Mouse (Mus musculus) right cerebral cortex, adult 2 months (tissue): Measurements from ENCODE around the gene Cnksr1.
"Not testable (repeated sequence)": the region's sequence is repeated elsewhere in the genome, so short reads cannot be mapped to it uniquely, and the experiment has no call there.

Source experiments
- DNase-seq, 2 experiments: peaks; one replicate each; pipeline ENCODE4 v3.0.0; 2021 to 2022; ENCODE audit warnings: low spot score in 2 of 2

Gene Cnksr1

DNA sequence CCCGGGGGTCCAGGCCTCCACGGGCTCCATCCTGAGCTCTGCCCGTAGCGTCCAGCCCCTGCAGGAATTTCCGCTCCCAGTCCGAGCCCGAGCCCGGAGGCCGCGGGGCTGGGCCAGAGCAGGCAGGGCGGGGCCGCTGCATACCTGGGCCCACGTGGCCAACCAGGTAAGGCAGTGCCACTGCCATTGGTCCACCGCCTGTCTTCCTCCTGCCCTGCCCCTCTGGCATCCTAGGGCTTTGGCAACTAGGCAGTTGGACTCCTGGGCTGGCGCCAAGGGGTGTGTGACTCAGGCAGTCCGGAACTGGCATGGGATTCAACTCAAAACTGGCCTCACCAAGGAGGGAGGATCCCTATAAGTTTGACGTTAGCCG is at the start of gene Cnksr1:
Gene Cnksr1 (minus strand): TSS at position 121 of the 373 bp plus-strand sequence.
- DNase-seq = no peak

DNA sequence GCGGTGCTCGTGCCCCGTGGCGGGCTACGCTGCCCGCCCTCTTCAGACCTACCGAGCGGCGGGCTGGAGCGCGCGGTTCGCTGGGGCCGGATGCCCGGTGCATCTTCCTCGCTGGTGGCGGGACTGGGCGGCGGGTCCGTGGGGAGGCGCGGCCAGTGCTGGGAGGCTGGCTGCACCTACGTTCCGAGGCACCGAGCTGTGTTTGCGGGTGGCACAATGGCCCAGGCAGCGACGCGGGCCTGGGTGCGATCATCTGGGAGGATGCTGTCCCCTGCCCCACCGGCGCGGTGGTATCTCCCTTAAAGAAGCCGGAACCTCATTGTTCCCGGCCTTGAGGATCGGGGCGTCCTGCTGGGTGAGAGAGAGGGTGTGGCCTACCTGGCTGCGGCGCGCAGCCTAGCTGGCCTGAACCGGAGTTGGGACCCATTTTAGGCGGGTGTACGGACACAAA is 49.4 kb upstream of the Cnksr1 start, which contains the start of gene Pdik1l:
Gene Pdik1l (minus strand): TSS at position 321 of the 451 bp plus-strand sequence.
- DNase-seq = peak; percentile 66 to 72

DNA sequence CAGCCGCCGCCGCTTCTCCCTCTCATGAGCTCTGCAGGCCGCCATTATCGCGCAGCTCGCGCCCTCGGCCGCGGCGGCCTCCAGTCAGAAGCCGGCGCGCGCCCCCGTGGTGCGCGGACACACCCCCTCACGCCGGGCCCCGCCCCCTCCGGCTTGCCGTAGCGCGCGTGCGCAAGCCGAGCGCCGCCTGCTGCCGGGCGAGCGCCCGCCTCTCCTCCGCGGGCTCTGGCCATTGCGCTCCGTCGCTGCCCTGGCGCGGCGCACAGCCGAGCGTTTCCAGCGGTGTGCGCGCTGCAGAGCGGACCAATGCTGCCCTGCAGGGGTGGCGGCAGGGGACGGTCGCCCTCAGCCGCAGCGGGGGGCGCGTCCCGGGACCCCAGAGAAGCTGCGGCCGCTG is 49.0 kb upstream of the Cnksr1 start:
- peak; percentile 92 to 94 for DNase-seq

DNA sequence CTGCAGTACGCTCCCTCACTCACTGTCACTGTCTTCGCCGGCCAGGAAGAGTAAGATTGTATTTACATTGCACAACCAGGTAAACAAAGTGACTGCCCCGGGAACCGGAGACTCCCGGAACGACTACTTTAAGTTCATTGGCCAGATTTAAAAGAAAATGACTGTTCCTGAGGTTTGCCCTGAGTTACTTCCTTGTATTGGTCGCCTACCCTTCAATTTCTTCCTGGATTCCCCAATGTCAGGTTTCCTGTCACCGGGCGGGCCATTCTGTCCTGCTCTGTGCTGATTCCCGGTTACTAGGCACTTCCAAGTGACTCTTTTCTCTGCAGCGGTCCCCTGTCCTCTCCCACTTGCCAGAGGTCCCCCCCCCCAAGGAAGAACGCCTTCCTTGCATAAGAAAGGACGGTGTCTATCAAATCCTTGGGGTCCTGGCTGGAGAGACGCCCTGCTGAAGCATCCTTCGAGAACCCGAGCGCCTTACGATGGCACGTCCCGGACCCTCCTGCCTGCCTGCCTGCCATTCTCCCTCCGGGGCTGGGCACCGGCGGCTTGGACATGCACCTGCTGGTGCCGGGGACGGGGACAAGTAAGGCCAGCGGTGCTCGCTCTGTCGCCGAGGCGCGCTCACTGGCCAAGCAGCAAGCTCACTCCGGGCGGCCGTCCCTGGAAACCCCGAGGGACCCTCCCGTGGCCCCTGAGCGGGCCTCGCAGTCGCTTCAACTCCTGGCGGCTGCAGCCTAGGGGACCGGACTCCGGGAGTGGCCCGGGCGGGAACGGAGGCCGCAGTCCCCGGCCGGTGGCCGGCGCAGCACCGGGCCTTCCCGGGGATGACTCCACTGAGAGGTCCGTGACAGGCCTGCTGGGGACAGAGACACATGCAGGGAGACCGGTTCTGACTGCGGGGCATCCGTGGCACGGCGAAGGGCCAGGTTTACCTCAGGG is 48.3 kb upstream of the Cnksr1 start:
- DNase-seq = no peak

DNA sequence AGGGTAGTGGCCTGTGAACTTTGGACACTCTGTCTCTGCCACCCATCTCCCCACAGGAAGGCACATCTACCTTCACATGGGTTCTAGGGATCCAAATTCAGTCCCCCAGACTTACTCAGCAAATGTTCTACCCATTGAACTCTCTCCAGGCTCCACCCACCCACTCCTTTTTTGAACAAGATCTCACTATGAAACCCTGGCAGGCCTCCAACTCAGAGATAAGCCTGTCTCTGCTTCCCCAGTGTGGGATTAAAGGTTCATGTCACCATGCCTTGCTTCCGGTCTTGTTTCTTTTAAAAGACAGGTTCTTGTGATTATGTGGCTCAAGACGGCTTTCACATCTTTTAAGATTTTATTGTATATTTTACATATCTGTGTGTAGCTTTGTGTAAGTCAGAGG is 46.7 kb upstream of the Cnksr1 start:
- DNase-seq = no peak

DNA sequence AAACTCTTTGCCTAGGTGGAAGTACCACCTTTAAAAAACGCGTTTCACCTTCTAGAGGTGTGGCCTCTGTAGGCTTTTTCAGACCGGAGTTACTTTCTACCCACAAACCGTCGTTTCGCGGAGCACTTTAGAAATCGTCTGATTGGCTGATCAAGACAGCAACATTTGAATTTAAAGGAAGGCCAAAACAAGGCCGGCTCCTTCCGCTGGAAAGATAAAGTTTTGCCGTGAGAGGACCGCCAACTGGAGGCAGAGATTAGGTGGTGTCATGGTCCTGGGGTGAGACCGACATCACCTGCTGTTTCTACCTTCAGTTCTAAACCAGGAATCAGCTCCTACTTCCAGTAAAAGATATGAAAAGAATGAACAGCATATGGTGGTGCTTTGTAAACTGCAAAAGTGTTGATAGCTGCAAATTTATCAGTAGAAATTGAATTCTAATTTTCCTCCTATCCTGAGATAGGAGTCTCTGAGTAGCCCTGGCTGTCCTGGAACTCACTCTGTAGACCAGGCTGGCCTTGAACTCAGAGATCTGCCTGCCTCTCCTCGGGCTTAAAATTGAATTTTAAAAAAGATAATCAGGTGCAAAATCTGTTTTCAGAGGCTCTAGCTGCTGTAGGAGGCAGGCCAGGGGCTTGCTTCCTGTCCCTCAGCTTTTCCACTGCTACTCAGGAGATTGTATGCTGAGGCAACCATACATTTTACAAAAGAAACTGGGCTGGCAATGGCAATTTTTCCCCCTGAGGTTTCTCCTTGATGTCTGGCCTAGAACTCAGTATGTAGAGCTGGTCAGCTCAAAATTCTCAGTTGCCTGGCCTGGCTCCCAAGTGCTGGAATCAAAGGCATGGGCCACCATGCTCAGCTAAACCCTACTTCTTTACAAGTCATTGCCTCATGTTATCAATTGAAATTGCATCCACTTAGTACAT is 35.5 kb upstream of the Cnksr1 start:
- DNase-seq = no peak

DNA sequence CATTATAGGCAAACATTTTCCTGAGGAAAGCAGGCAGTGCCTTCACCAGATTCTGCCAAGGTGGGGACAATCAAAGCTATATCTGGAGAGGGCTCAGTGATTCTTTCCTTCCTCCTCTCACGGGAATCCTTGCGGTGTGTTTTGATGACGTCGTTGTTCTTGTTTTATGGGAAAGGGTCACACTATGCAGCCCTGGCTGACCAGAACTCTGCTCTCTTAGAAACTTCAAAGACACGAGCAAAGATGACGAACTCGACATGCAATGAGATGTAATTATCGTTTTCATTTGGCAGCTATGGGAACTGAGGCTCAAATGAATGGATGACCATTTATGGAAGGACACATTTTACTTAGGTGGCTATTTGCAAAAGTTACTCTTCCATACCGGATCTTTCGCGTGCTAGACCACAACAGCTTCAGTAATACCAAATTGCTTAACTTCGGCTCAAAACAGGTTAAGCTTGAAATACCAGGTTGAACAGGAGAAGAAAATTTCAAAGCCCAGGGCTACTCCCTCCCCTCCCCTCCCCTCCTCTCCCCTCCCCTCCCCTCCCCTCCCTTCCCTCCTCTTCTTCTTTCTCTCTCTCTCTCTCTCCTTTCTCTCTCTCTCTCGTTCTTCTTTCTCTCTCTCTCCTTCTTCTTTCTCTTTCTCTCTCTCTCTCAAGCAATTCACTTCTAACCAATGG is 34.7 kb upstream of the Cnksr1 start:
- DNase-seq = no peak

DNA sequence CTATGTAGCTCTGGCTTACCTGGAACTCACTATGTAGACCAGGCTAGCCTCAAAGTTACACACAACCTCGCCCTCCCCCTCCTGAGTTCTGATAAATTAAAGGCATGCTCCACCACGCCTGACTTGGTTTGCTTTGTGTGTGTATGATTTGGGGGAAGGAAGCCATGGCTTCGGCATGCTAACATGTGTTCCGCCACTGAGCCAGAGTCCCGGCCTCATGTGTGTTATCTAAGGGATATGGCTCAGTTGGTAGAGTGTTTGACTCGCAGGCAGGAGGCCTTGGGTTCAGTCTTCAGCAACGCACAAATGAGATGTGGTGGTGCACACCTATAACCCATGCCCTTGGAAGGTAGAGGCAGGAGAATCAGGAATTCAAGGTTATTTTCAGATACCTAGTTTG is 33.8 kb upstream of the Cnksr1 start:
- no peak for DNase-seq

DNA sequence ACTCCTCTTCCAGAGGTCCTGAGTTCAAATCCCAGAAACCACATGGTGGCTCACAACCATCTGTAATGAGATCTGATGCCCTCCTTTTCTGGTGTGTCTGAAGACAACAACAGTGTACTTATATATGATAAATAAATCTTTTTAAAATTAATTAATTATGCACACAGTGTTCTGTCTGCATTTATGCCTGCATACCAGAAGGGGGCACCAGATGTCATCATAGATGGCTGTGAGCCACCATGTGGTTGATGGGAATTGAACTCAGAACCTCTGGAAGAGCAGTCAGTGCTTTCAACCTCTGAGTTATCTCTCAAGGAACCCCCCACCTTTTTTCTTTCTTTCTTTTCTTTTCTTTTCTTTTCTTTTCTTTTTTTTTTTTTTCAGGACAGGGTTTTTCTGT is 31.4 kb upstream of the Cnksr1 start:
- not testable (repeated sequence) for DNase-seq

DNA sequence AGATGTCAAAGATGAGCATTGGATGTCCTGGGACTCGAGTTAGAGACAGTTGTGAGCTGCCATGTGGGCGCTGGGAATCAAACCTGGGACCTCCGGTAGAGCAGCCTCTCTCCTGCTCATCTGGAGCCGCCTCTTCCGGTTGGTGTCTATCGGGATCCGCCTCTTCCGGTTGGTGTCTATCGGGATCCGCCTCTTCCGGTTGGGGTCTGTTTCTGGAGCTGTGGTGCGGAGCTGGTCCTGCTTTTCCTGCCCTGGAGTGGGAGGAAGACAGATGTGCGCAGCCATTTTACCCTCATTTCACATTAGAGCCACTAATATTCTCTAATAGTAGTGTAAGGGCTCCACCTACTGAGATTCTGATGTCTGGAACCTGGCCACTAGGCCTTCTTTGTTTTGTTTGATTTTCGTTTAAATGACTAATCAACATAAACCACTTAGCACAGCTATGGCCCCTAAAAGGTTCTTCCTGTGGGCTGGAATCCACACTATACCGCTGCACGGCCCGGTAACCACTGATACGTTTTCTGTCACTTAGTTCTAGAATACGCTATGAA is 30.0 kb upstream of the Cnksr1 start:
- no peak for DNase-seq

DNA sequence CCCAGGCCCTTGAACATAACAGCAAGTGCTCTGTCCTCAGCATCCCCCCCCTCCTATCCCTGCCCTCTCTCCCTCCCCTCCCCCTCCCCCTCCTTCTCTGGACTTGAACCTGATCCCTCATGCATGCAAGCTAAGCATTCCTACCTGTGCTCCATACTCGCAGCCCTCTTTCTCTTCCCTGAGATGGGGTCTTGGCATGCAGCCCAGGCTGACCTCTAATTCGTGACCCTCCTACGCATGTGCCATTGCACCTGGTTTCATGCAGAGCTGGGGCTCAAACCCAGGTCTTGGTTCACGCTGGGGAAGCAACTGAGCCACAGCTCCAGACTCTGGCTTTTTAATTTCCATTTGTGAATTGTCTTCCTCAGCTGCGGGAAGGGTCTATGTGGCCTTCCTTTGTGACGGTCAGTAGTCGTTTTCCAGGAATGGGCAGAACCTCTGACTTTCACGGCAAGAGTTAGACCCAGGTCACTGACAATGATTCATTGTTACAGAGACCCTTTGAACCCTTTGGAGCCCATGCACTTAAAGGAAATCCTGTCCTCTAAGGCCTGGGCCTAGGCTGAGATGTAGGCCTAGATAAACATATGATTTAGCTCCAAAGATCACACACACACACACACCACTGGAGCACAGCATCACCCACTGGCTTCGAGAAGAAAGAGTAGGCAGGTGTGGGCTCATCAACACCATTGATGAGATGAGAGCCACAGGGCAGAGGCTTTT is 27.8 kb upstream of the Cnksr1 start:
- no peak for DNase-seq

DNA sequence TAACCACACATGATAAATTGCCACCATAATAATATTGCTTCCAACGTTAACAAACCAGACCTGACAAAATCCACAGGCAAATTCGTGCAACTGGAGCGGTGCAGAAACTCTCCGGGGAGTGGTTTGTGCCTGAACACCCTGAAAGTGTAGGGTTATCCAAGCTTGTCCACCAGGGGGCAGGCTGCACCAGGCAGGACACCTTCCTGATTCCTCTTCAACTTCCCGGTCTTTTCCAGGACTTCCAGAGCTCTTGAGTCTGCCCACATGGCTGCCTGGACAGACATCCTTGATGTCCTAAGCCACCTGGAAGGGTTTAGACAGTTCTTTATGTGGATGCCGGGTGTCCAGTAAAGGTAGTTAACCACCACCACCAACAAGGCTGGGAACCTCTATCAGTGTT is 25.0 kb upstream of the Cnksr1 start:
- peak; percentile 46 to 67 for DNase-seq

DNA sequence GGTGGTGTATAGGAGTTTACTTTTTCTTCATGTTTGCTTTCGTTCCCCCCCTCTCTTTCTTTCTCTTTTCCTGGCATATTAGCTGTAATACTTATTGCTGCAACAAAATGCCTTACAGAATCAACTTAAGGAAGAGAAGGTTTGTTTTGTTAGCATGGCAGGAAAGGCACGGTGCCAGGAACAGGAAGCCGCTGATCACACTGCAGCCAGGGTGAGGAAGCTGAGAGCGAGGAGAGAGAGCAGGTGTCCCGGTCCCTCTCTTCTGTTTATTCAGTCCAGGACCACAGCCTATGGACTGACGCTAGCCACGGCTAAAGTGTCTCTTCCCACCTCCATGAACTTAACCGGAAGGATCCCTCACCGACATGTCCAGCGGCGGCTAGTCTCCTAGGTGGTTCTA is 20.2 kb upstream of the Cnksr1 start:
- no peak for DNase-seq

DNA sequence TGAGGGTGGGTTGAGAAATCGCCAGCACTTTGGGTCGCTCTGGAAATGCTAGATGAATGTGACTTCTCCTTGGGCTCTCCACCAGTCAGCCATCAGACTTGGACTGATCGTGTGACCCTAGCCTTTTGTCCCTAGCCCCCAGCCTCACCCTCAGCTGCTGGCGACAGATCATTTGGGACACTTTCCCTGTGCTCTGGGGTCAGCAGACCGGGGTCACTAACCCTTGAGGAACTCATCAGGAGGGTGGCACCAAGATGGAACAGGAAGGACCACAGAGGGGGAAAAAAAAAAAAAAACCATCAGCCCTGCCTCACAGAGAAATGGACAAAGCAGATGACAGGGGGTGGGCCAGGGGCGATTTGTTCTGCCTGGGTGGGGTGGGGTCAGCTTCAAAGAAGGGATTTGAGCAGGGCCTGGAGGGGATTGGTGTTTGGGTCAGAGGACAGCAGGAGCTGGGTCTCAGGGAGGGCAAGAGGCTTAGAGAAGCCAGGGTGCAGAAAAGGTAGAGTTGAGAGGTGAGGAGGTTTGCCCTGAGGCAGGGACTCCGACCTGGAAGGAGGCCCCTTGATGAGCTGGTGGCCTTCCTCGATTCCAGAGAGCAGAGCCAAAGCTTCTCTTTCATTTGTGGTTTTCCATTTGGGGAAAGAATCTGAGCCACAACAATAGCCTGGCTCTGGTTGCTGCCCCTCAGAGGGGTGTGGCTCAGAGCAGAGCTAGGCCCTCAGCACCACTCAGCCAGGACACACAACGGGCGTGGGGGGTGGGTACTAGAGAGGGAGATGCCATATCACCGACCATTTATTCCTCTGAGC is 19.2 kb upstream of the Cnksr1 start:
- no peak for DNase-seq

DNA sequence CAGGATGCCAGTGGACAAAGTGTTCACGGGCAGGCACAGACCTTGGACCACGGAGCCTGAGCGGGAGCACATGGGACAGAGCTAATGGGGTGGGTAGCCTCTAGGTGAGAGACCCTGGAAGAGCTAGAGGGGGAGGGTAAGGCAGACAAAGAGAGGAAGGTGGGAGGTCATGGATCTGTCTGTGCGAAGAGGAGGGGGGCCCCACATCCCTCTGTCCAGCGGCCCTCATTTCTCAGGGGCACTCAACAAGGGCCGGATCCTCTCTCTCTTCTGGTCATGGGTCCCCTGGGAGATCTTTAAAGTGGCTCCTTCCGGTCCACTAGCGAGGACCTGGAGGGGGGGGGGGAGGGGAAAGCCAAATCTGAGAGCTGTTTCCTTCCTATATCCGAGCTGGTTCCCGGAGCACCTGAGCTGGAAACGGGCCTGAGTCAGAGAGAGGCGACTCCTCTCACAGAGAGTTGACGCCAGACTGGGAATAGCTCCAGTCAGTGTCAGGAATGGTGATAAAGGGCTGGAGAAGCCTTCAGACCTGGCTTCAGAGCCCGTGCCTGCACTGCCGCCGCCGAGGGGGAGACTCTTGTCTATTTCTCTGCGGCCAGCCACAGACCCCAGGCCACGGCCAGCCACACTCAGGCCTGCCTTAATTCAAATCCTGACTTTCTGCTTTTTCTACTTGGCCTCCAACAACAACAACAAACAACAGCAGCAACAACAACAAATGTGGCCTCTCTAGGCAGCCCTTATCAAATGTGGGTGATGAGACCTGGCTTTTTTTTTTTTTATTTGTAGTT is 18.4 kb upstream of the Cnksr1 start:
- no peak for DNase-seq

DNA sequence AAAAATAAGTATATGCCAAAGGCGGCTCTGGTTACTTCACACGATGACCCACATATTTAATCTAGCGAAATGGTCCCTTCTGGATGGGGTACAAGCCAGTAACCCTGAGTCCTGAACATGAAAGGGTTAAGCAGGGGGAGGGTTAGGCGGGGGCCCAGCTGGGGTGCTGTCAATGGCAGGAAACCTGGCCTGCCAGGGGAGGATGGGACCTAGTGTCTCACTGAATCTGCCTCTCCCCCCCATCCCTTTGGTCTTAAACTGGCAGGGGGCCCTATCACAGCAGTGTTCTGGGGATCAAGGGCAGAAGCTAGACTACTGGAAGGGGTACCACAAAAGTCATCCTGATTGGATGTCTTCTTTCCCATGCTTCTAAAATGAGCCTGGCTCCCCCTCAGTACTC is 17.7 kb upstream of the Cnksr1 start:
- no peak for DNase-seq

DNA sequence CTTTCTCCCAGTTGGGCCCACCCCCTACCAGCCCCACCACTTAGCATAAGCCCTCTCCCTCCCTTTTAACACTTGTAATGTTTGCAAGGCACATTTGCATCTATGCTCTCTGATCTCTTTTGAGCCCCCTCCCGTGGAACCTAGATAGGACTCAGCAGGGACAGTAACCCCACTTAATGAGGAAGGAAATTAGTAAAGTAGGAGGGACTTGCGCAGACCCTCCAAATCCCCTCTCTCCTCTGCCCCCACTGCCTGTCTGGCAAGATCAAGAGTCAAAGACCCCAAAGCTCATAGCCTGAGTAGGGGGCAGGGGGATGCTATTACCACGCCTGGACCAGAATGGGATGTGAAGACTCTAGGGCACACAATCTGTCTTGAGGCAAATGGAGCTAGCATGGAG is 16.6 kb upstream of the Cnksr1 start:
- DNase-seq = no peak

DNA sequence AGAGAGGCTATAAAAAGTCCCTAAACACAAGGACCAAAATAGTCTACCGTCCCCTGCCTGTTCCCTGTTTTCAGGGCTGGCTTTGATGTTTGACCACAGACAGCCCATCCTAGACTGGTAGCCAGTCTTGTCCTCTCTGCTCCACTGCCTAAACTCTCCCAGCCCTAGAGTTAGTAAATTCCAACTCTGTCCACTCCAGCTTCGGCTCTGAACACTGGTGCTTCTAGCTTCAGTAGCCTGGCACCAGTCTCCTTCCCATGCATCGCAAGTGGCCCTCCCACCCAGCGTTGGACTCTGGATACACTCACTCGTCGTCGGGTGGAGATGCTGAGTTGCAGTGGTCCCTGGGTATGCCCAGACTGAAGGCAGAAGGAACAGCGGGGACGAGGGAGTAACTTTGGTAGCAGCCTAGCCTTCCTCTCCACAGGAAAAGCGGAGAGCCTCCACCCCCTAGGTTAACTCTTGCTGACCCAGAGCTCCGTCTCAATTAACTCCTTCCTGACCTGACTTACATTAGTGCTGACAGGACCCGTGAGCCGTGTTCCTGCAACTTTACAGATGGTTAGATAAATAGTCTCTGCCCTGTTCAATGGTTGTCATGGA is 15.6 kb upstream of the Cnksr1 start, which contains the start of gene Grrp1:
Gene Grrp1 (minus strand): TSS at position 385 of the 603 bp plus-strand sequence.
- no peak for DNase-seq
